Mouse (Mus musculus): ENCODE measurements around the gene Cd28.

Cd28 gene

DNA sequence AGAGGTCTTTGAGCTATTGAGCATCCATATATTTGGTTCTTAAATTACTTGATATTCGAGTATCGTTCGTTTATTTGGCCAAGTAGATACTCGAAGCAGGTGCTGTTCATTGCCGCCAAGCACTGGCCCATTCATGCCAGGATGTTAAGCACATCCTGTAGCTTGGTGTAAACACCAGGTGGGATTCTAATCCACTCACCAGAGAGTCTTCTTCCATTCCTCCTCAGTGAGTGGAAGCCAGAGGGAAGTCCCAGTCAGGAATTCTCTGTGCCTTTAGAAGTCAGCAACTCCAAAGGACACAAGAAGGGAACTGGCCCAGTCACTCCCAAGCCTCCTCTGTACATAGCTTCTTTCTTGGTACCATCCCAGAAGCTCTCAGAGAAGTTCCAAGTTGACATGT, at the start of gene Cd28:
Gene Cd28, plus strand, starts transcription at position 234 of the 400 bp plus-strand sequence.
- no peak for DNase-seq (ENCODE audit: low spot score)

DNA sequence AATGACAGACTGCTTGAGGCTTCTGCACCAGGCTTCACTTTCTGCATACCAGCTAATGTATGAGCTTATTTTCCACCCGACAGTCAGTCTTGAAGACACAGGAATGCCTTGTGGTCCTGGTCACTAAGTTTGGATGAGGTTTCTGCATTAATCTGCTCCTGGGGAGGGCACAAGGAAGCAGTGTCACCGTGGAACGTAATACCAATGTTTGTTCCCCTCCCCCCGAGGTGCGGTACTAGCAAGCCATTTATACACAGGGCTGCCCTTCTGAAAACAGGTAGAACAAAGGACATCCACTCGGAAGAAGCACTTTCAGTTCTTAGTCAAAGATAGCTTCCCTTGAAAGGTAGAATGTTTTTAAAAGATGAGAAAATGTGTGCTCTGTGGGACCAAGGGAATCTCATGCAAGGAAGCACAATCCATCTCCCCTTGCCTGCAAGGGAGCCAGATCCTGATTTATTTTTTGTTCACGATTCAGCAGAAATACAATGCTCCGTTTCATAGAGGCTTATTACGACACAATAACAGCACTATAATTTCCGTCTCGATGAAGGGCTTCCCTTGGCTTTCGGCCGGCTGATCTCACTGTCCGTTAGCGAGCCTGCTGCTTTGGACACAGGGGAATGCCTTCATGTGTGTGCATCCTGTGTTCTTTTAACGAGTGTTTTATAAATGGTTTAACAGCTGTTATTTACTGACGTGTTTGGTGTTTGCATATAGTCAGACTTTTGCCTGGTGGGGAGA, 48.6 kb upstream of the Cd28 start:
- no peak for DNase-seq (ENCODE audit: low spot score)

DNA sequence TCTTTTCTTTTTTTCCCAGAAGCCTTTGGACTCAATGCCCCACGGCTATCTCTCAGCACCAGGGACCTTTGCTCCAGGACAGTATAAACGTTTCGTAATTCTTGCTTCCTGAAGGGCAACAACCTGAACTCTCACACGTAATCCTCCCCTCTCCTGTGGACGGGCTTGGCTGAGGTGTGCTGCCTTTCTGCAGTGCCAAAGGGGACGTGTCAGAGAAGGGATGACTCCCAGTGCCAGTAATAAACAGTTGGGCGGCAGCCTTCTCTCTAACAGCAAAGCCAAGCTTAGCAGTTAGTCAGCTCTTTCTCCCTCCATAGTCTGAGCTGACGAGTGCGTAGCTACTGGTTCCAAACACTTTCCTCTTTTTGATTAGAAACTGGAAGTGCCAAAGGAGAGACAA, 47.6 kb upstream of the Cd28 start:
- DNase-seq (ENCODE audit: low spot score) = no peak

DNA sequence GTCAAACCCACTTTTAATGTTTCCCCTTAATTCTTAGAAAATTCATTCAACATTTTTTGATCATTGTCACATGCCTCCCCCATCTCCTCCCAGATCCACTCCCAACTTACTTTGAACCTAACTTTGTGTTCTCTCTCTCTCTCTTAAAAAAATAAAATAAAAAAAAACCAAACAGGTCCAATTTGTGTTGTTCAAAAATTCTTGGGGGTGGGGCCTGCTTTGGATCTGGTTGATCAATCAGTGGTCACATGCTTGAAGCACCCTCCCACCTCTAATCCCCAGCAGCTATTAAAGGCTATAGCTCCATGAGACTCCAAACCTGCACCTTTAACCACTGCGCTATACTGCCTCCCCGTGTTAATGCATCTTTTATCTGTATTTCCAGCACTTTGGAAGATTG, 46.9 kb upstream of the Cd28 start:
- no peak for DNase-seq (ENCODE audit: low spot score)

DNA sequence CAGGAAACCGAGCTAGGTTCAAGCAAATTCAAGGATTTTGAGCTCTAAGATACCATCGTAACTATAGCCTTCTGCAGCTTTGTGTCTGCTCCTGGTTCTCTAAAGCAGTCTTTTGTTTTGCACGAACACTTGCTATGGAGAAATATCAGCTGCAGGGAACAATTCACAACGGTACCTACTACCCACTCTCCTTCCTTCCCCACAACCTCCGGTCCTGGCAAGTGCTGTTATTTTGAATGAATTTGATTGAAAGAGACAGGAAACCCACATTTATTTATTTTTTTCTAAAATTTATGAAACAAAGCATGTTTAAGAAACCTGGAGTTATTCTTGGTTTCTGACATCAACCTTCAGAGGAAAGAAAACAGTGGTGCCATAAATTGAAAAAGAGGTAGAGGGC, 46.4 kb upstream of the Cd28 start:
- no peak for DNase-seq (ENCODE audit: low spot score)

DNA sequence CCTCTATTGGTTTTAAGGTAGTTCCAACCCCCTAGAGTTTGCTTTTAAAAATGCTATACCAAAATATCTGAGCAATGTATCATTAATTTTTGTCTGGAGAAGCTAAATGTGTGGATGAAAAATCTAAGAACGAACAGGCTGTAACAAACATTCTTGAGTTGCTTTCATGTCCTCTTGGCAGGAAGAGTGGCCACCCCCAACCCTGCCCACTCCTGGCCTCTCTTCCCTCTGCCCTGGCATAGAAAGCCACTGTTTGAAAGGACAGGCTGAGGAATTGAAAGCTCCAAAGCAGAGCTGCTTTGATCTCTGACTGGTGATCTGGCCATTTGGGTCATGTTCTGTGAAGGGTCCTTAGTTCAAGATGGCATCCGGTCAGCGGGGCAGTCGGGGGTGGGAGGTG, 32.8 kb upstream of the Cd28 start:
- DNase-seq (ENCODE audit: low spot score) = no peak

DNA sequence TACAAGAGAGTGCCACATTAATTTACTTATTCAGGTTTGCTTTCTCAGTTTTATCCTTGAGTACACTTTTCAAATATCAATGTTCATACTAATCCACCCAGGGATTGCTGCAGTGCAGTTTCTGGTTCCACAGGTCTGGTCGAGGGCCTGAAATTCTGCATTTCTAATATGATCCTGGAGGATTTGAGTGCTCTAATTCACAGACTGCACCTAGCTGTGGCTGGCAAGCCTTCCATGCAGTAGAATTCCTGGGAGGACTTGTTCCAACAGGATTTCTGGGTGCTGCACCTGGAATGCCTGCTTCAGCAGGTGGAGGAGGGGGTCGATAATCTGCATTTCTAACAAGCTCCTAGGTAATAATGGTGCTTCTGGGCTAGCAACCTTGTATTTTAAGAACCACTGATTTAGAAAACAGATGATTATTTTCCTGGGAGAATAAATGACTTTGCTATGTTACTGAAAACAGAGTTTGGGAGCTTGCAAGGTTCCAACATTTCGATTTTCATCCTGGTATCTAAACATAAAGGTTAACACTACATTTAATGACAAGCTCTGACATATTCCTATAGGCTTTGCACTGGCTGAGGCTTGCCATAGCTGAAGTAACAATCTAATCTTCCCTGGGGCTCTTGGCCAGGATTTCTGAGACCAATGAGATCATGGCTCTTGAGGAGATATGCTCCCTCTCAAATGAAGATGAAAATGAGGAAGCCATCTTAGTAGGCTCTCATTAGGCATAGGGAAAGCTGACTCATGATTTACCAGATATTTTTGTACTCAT, 20.3 kb upstream of the Cd28 start:
- no peak for DNase-seq (ENCODE audit: low spot score)

DNA sequence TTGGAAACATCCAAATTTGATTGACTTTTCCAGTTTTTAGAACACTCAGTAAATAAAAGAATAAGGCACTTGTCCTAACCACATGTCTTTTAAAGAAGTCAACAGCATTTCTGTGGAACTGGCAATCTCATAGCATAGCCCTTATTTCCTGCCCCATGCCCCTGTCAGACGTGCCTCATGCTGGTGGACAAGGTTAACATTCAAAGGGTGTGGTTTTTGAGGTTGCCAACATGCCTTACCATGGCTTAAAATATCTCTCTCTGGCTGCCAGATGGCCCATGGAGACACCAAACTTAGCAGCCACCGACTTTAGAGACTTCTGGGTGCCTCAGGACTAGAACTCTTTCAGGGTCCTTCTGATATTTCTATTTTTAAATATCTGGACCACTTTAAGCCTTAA, 14.0 kb upstream of the Cd28 start:
- no peak for DNase-seq (ENCODE audit: low spot score)

DNA sequence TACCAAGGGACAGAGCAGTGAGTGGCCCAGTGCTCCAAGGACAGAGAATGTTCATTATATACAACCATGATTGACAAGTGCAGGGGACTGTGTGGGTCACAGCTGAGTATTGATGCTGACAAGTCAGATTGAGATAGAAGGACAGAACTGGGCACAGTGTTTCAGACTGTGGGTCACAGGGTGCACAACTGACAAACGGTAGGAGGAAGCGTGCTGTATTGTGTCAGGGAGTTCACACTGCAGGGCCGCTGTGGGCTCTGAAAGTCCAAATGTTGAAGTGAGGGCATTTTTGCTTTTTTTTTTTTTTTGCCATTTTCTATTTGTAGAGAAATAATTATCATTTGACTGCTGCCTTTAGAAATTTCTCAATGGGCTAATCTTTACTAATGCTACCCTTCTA, 3.4 kb upstream of the Cd28 start:
- DNase-seq (ENCODE audit: low spot score) = no peak

DNA sequence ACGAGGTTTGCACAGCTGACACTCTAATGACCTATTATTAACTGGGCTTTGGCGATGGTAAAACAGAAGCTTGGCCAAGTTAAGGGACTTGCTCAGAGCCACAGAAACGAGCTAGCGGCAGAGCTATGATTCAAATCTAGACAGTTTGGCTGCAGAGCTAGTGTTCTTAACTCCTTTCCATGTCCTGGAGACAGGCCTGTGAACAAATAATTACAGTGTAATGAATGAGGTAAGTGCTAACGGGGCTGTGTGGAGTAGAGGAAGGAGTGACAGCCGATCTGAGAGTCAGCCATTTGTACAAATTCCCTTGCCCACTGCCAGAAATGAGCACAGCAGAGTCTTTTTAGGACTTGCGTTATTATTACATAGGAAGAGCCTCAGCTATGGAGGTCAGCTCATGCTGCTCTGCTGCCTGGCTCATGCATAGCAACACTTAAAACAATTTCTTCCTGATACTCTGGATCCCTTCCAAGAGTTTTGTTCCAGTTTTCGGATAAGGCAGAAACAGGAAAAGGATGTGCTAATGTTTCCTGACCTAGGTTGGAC, 876 bp upstream of the Cd28 start:
- no peak for DNase-seq (ENCODE audit: low spot score)

DNA sequence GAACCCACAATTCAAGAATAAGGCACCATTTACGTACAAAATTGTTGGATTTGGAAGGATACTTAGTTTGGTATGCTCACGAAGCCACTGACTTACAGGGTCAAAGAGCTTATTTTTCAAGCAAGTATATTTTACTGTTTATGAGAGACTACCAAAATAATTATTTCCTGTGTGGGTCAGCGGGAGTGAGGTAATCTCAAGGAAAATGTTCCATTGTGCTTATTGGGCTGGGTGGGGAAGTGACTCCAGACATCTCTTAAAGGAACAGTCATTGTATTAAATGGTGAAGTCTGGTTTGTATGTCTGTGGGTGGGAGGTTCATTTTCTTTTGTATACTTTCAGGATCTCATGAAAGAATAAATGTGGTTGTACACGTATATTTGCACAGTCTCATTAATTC, 2.0 kb downstream of the Cd28 start:
- no peak for DNase-seq (ENCODE audit: low spot score)

DNA sequence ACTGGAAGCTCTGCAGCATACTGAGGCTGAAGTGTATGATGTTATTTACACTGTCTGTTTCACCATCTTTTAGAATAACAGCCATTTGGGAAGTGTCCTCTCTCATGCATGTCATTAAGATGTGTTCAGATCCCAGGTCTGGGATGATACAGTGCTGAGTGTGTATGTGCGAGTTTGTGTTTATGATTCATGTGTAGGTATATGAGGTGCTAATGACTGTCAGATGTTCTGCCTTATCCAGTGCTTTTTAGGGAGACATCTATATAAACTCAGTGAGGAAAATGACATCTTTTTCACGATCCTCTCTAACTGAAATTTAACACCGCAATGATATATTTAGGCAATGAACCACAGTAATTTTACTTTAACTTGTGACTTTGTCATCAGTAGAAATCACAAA, 7.0 kb downstream of the Cd28 start:
- no peak for DNase-seq (ENCODE audit: low spot score)

DNA sequence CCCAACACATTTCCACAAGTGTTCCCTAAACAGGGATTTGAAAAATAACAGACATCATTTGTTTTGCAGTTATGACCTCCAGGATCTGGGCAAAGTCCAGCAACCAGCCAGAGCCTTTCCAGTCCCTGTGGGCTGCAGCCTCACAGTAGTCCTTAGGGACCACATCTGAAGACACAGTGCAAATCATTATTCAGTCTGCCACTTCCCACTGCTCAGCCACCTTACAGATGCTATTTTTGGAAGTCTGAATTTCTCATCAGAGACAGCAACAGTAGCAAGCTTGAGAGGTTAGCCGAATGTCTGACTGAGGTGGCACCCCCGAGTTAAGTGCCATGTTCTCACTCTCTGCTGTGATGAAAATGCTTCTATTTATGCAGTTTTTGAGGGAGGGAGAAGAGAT, 15.3 kb downstream of the Cd28 start:
- DNase-seq (ENCODE audit: low spot score) = no peak

DNA sequence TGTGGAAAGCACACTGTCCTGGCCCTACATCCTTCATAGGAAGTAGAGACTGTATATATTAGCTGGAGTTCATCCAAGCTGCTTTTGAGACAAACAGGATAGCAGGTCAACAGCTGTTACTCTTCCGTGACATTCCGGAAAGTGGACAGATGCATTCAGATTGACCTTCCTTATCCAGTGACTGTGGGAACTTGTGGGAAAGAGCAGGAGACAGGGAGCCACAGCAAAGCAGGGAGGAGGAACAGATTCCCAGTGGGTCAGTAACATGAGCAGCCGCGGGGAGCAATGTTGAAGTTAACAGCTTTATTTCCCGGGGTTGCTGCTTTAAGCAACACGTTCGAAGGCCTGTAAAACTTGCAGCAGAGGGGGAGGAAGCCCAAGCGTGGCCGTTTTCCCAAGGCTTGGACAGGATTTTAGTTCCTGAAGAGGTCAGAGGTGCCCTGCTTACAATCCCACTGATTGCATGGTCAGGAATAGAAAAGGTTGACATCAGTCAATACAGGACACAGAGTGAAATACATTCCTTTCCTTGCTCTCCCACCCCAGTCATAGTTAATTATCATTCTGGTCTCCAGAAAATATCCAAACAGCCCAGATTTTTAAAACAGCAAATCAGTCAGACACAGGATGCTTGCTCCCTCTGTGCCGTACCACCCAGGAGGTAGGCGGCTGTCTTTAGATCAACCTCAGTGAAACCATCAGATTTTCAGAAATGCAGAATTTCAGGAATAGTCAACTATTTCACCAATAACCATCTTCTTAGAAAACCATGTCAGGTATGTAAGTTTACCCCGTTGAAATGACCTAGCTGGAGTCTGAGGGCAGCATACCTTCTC, 18.7 kb downstream of the Cd28 start:
- DNase-seq (ENCODE audit: low spot score) = no peak

DNA sequence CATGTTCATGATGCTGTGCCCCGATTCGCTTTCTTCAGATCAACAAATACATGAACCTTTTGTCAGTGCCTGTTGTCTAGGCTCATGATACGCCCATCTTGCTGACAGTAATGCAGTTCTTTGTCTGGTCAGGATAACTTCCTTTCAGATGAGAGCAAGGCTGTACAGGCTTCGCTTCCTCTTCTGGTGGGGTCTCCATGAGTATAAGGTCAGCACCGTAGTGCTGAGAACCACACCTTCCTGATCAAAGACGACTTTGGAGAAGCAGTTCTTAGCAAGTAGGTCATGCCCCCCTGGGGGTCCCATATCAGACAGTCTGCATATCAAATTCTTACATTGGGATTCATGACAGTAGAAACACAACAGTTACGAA, 19.3 kb downstream of the Cd28 start:
- DNase-seq (ENCODE audit: low spot score) = no peak

DNA sequence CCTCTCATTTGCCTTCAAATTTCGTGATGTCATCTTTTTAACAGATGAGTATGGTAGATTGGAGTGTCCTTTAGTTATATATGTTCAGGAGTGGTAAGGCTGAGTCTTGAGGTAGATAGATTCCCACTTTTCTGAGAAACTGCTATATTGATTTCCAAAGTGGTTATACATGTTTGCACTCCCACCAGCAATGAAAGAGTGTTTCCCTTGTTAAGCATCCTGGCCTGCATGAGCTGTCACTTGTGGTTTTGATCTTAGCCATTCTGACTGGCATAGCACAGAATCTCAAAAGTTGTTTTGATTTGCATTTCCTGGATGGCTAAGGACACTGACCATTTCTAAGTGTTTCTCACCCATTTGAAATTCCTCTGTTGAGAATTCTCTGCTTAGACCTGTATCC, 27.7 kb downstream of the Cd28 start:
- DNase-seq (ENCODE audit: low spot score) = no peak

DNA sequence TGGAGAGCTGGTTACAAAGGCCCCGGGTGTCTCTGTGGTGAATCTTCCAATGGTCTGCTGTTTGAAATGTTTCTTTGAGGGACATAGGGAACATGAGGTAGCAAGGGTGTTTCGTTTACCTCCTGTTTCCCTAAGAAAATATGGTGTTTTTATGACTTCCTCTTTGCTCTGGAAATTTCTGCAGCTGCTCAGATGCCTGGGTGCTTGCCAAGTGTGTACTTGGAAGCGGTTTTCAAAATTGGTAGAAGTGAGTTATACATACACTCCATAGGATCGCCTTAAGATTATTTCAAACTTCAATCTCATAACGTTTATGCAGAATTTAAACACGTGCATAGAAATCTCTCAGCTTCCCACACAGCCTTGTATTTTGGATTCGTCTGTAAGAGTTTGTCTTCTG, 29.1 kb downstream of the Cd28 start:
- no peak for DNase-seq (ENCODE audit: low spot score)

DNA sequence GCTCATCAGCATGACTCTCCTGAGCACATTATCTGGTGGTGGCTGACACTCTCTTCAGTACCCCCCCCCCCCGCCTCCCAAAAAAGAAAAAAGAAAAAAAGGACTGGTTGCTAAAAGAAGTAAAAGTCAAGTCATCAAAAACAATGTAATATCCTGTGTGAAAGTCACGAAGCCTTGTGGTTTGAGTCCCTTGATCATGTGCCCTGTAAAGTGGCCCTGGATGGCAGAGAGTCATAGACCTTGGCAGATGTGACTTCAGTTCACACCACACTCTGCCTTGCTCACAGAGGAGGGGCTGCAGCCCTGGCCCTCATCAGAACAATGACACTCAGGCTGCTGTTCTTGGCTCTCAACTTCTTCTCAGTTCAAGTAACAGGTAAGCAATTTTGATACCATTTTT, 29.6 kb downstream of the Cd28 start:
- DNase-seq (ENCODE audit: low spot score) = peak; percentile 9

DNA sequence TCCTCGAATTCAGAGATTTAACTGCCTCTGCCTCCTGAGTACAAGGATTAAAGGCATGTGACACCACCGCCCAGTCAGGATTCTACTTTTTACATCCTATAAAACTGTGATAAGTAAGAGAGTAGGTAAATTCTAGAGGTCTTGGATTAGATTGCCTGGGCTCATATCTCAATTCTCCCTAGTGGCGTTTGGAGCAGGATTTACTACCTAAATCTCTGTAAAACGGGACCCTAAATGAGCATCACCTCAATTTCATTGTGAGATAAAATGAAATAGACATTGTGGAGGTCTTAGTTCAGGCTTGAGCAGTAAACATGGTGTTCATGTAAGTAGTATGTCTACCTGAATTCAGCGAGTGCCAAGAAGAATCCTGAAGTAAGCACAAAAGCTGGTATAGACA, 30.3 kb downstream of the Cd28 start:
- no peak for DNase-seq (ENCODE audit: low spot score)

DNA sequence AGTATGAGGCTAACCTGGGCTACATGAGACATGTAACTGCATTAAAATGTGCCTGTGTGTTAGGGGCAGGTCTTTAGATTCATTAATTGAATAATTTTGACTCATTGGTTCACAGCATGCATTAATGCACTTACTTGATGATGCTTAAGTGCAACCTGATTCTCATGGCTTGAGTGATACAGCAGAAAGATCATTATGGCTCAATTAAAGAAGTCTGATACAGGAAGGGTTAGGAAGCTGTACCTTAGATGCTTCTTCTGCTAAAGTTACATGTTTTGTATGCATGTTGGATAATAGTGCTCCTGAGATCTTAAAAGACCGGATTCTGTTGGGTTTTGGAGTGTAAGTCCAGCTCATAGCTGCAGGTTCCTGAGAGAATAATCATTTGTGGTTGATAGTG, 31.7 kb downstream of the Cd28 start:
- no peak for DNase-seq (ENCODE audit: low spot score)

DNA sequence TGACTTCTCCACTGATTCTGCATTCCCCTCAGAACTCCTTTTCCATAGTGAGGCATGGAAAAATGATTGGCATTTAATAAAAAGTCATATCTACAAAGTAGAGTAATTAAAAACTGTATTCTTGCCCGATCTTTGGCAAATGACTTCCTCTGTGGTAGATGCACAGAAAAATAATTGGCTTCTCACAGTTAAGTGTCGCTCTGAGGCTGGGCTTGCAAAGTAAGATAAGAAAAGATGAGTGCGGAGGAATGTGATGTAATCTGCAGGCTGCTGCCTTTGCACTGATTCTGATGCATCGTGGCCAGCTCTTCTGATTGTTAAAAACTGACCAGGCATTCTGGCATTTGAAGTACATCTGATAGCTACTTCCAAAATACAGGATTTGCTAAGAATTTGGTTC, 32.3 kb downstream of the Cd28 start:
- no peak for DNase-seq (ENCODE audit: low spot score)

DNA sequence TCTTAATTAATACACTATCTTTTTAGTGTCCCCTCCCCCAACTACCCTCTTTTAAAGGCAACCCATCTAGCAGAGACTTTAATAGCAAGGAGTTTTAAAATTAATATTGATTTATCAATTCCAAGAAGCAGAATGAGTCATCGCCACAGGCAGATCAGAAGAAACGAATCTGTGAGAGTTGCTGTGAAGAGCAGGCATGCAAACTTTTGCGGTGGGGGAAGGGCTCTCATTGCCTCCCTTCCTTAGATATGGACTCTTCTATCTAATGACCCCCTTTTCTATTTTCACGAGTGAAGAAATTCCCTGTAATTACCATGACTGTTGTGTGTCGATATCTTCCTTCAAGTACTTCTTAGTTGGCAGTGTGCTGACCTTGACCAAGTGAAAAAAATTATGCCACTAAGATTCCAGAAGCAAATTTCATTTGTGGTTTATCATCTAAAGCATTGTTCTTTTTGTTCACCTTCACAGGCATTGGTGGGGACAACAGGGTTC, 32.8 kb downstream of the Cd28 start:
- DNase-seq (ENCODE audit: low spot score) = no peak
